Mouse (Mus musculus) CD8-positive naive resting alpha-beta T cell, adult 57 days (primary cell): ENCODE measurements around the gene Akr1c18. TPM values are rescaled to one million over a fixed set of nuclear protein-coding genes. Genes with fewer than 3 reads are reported as not detected.

Experiments used
- total RNA-seq: library from RNA; stranded (reverse); gene quantifications from one replicate; pipeline ENCODE4 v1.2.4, GENCODE M21; 2023

The Akr1c18 gene
- not detected for total RNA-seq

GRCm38 (mm10) chr13:4150518-4150917, at the start of gene Akr1c18:
TSS of gene Akr1c18 (minus strand) at chr13:4150654.

GRCm38 (mm10) chr13:4190904-4191303, 40.5 kb upstream of the Akr1c18 start, which contains the start of gene Akr1c13:
TSS of gene Akr1c13 (plus strand) at chr13:4191150.

Other genes with a start within 250 kb of the Akr1c18 start
- 41.6 TPM for gene Net1, start 232.4 kb downstream of the Akr1c18 start, total RNA-seq
- not detected for gene Tubal3, start 232.4 kb downstream of the Akr1c18 start, total RNA-seq
- not detected for gene Ucn3, start 205.3 kb downstream of the Akr1c18 start, total RNA-seq
- gene Akr1c14, start 101.6 kb downstream of the Akr1c18 start, total RNA-seq, result not detected
- gene Akr1c13, start 40.5 kb upstream of the Akr1c18 start, total RNA-seq, result 14.3 TPM
- not detected for gene Akr1c19, start 78.0 kb upstream of the Akr1c18 start, total RNA-seq
- gene Akr1c12, start 128.8 kb upstream of the Akr1c18 start, total RNA-seq, result not detected